Mouse (Mus musculus) CH12.LX (cell line): Measurements from ENCODE around the gene Ablim1. TPM values are rescaled to one million over a fixed set of nuclear protein-coding genes. Genes with fewer than 3 reads are reported as not detected.

Experiments
- DNase-seq: peaks from one replicate; pipeline ENCODE4 v3.0.0-alpha.2; 2013; ENCODE audit errors: extremely low read depth
- H3K27ac ChIP-seq: 2 replicates; pipeline ENCODE4 v1.5.1; 2012; ENCODE audit warnings: low read depth, mild to moderate bottlenecking, control low read depth, moderate library complexity; ENCODE audit not compliant: insufficient read depth
- H3K27me3 ChIP-seq: replicated peaks from 2 replicates; pipeline ENCODE3; 2012; ENCODE audit warnings: inconsistent platforms
- H3K36me3 ChIP-seq, 2 experiments: replicated peaks in 1 of 2; 2 replicates each; pipeline versions ENCODE3 to v1.6.1; 2012; ENCODE audit warnings: inconsistent platforms in 1 of 2, low read length in 1 of 2, mild to moderate bottlenecking in 1 of 2, mixed read lengths in 1 of 2, moderate library complexity in 1 of 2; ENCODE audit not compliant: control insufficient read depth in 1 of 2, insufficient read depth in 1 of 2
- H3K4me1 ChIP-seq, 2 experiments: 2 replicates each; pipeline ENCODE4 v1.6.1; 2012; ENCODE audit warnings: inconsistent platforms in 1 of 2, moderate library complexity in 1 of 2; ENCODE audit not compliant: insufficient read depth in 2 of 2, control insufficient read depth in 1 of 2
- H3K4me2 ChIP-seq: 2 replicates; pipeline ENCODE4 v1.6.1; 2012; ENCODE audit warnings: low read depth, mild to moderate bottlenecking, control low read depth; ENCODE audit not compliant: poor library complexity, insufficient read depth, severe bottlenecking
- H3K4me3 ChIP-seq, 3 experiments: fragments of 150-350 bp in 1 of 3; sonication (generic) in 1 of 3; replicated peaks in 1 of 3; 2 replicates each; pipeline versions ENCODE3 to v1.5.1; 2011 to 2012; ENCODE audit warnings: low read depth in 2 of 3, low read length in 2 of 3, mild to moderate bottlenecking in 2 of 3, moderate library complexity in 2 of 3, control low read depth in 1 of 3, improper control_type of control experiment in 1 of 3, inconsistent platforms in 1 of 3, mixed read lengths in 1 of 3; ENCODE audit not compliant: poor library complexity in 1 of 3
- H3K79me2 ChIP-seq: replicated peaks from 2 replicates; pipeline ENCODE4 v1.6.1; 2012; ENCODE audit warnings: mild to moderate bottlenecking, moderate library complexity; ENCODE audit not compliant: control insufficient read depth, poor library complexity, insufficient read depth, severe bottlenecking; ENCODE audit errors: extremely low read depth
- H3K9ac ChIP-seq: 2 replicates; pipeline ENCODE4 v1.6.1; 2012; ENCODE audit warnings: low read depth, mild to moderate bottlenecking, control low read depth, moderate library complexity; ENCODE audit not compliant: insufficient read depth
- H3K9me3 ChIP-seq: replicated peaks from 2 replicates; pipeline ENCODE3; 2012; ENCODE audit warnings: low read length, inconsistent platforms, mixed read lengths
- BHLHE40 ChIP-seq: IDR thresholded peaks from 2 replicates; pipeline ENCODE4 v1.6.1; 2011; ENCODE audit warnings: mild to moderate bottlenecking, low read depth, low read length, improper control_type of control experiment
- CHD1 ChIP-seq: IDR thresholded peaks from 2 replicates; pipeline ENCODE4 v1.6.1; 2012; ENCODE audit warnings: low read depth, low read length, improper control_type of control experiment, inconsistent platforms
- CHD2 ChIP-seq: IDR thresholded peaks from 2 replicates; pipeline ENCODE4 v1.6.1; 2011; ENCODE audit warnings: low read length, improper control_type of control experiment
- E2F4 ChIP-seq: IDR thresholded peaks from 2 replicates; pipeline ENCODE4 v1.6.1; 2011; ENCODE audit warnings: low read depth, low read length, improper control_type of control experiment; ENCODE audit not compliant: insufficient replicate concordance
- ELF1 ChIP-seq: IDR thresholded peaks from 2 replicates; pipeline ENCODE4 v1.6.1; 2014; ENCODE audit warnings: low read depth, mild to moderate bottlenecking, inconsistent platforms, low read length, improper control_type of control experiment
- HCFC1 ChIP-seq: IDR thresholded peaks from 2 replicates; pipeline ENCODE4 v1.6.1; 2012; ENCODE audit warnings: low read depth, mild to moderate bottlenecking, inconsistent platforms, low read length, improper control_type of control experiment
- JUN ChIP-seq: IDR thresholded peaks from 2 replicates; pipeline ENCODE4 v1.6.1; 2011; ENCODE audit warnings: low read depth, mild to moderate bottlenecking, low read length, improper control_type of control experiment, moderate library complexity; ENCODE audit not compliant: insufficient read depth
- KAT2A ChIP-seq: IDR thresholded peaks from 2 replicates; pipeline ENCODE4 v1.6.1; 2012; ENCODE audit warnings: low read length, improper control_type of control experiment, inconsistent platforms; ENCODE audit not compliant: insufficient replicate concordance
- MAFK ChIP-seq: IDR thresholded peaks from 2 replicates; pipeline ENCODE4 v1.6.1; 2011; ENCODE audit warnings: low read length, improper control_type of control experiment; ENCODE audit not compliant: insufficient replicate concordance
- MAX ChIP-seq: IDR thresholded peaks from 2 replicates; pipeline ENCODE4 v1.6.1; 2011; ENCODE audit warnings: low read length, improper control_type of control experiment
- MEF2A ChIP-seq: IDR thresholded peaks from 2 replicates; pipeline ENCODE4 v1.6.1; 2014; ENCODE audit warnings: low read depth, mild to moderate bottlenecking, inconsistent platforms, low read length, improper control_type of control experiment, borderline replicate concordance
- MYC ChIP-seq: IDR thresholded peaks from 2 replicates; pipeline ENCODE4 v1.6.1; 2011; ENCODE audit warnings: low read depth, mild to moderate bottlenecking, improper control_type of control experiment, low read length
- NELFE ChIP-seq: IDR thresholded peaks from 2 replicates; pipeline ENCODE4 v1.6.1; 2011; ENCODE audit warnings: low read depth, low read length, improper control_type of control experiment
- NRF1 ChIP-seq: IDR thresholded peaks from 2 replicates; pipeline ENCODE4 v1.6.1; 2014; ENCODE audit warnings: low read depth, mild to moderate bottlenecking, inconsistent platforms, low read length, improper control_type of control experiment, moderate library complexity
- PAX5 ChIP-seq: IDR thresholded peaks from 2 replicates; pipeline ENCODE4 v1.6.1; 2012; ENCODE audit warnings: low read length, inconsistent platforms, mixed read lengths
- POLR2A ChIP-seq: IDR thresholded peaks from 2 replicates; pipeline ENCODE4 v1.6.1; 2011; ENCODE audit warnings: low read depth, mild to moderate bottlenecking, improper control_type of control experiment, low read length
- POLR2AphosphoS2 ChIP-seq: IDR thresholded peaks from 2 replicates; pipeline ENCODE4 v1.6.1; 2011; ENCODE audit warnings: low read depth, low read length, improper control_type of control experiment
- RAD21 ChIP-seq: IDR thresholded peaks from 2 replicates; pipeline ENCODE4 v1.6.1; 2011; ENCODE audit warnings: low read depth, mild to moderate bottlenecking, low read length, improper control_type of control experiment, moderate library complexity
- SMC3 ChIP-seq: IDR thresholded peaks from 2 replicates; pipeline ENCODE4 v1.6.1; 2011; ENCODE audit warnings: low read depth, low read length, improper control_type of control experiment
- TCF12 ChIP-seq: IDR thresholded peaks from 2 replicates; pipeline ENCODE4 v1.6.1; 2014; ENCODE audit warnings: low read depth, mild to moderate bottlenecking, inconsistent platforms, low read length, improper control_type of control experiment
- USF2 ChIP-seq: conservative IDR thresholded peaks from 2 replicates; pipeline ENCODE4 v1.6.1; 2011; ENCODE audit warnings: low read depth, low read length, improper control_type of control experiment
- ZKSCAN1 ChIP-seq: IDR thresholded peaks from 2 replicates; pipeline ENCODE4 v1.6.1; 2012; ENCODE audit warnings: low read depth, inconsistent platforms, low read length, improper control_type of control experiment, borderline replicate concordance
- ZNF384 ChIP-seq: IDR thresholded peaks from 2 replicates; pipeline ENCODE4 v1.6.1; 2012; ENCODE audit warnings: low read depth, low read length, improper control_type of control experiment, inconsistent platforms
- dilution Hi-C: fragments of 300-500 bp; cut with MboI; formaldehyde crosslinking; loops from 2 replicates; pipeline ENCODE4 v1.14.3; 2020; ENCODE audit warnings: low sequenced_read_pairs; ENCODE audit not compliant: extremely low pct_unique_long_range_greater_than_20kb, extremely low pct_ligation_motif_present
- in situ Hi-C: fragments of 300-500 bp; cut with MboI; formaldehyde crosslinking; loops from 3 replicates; pipeline ENCODE4 v1.14.3; 2019; ENCODE audit warnings: low sequenced_read_pairs, low pct_ligation_motif_present, low pct_unique_long_range_greater_than_20kb, mixed read lengths
- polyA plus RNA-seq: library from polyadenylated mRNA; unstranded; fragments of >175 nt; gene quantifications from 2 replicates; pipeline ENCODE4 v1.2.1, GENCODE M21; 2012; ENCODE audit warnings: low read depth; ENCODE audit not compliant: insufficient read length
- total RNA-seq, 2 experiments: library from RNA; depleted of rRNA; stranded (reverse); fragments of 300-350 nt in 1 of 2; fragments of >200 nt in 1 of 2; gene quantifications; 2 replicates each; pipeline ENCODE4 v1.2.3; 2012 to 2014

The Ablim1 gene
- total and polyA plus RNA-seq, 3 experiments, result 0.85 to 2.4 (median 2.0) TPM

DNA sequence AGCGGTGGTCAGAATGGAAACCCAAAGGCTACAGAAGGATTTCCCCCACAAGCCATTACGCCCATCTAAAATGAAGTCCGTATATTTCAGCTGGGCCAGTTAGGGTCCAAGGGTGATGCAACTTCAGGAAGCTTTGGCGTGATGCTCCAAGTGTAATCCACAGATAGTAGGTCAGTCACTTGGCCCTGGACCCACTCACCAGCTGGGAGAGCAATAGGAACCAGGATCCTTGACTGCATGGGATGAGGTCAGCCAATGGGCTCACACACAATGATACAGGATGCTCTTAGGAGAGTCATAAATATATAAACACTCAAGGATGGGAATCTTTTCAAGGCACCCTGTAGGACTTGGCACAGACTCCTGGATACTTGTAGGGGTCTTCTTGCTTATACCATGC lies 309.7 kb downstream of the Ablim1 start:
- Histone ChIP-seq H3K36me3 (no peaks in the 10 kb centered on the region), H3K4me2 (no peak overlapping the region), H3K27me3 (peaks cover 1% of the 10 kb centered on the region), H3K9ac (no peak overlapping the region), H3K79me2 (no peaks in the 10 kb centered on the region), H3K4me1 (peaks cover 13 to 18% of the 10 kb centered on the region in 2 experiments), H3K9me3 (no peaks in the 10 kb centered on the region), H3K27ac (no peak overlapping the region), H3K4me3 (no peak overlapping the region)
- dilution Hi-C loops (no loop called here), in situ Hi-C loops (no loop called here)
- DNase-seq, result no peak
- TF ChIP-seq CHD1 (no peak), CHD2 (no peak), MYC (no peak), HCFC1 (no peak), NRF1 (no peak), MAFK (no peak), E2F4 (no peak), JUN (no peak), RAD21 (no peak), SMC3 (no peak), TCF12 (no peak), ELF1 (no peak), KAT2A (no peak), ZKSCAN1 (no peak), BHLHE40 (no peak)

DNA sequence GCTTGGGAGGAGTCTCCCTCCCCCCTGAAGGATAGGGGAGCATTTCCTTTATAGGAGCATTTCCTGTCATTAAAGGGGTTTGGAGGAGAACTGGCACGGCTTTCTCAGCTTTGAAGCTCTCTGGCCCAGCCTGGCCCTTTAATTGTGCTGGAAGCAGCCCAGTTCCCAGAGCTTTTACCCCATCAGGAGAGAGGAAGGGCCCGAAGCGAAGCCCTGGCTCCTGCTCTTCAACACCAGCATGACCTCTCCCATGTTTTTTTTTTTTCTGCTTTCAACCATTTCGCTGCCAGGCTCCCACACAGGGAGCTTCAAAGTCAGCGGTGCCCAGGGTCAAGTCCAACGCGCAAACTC lies 311.3 kb downstream of the Ablim1 start:
- H3K4me2 ChIP-seq, result no peak overlapping the region
- TF ChIP-seq POLR2AphosphoS2 (no peak), SMC3 (no peak), NELFE (no peak), ELF1 (no peak), ZNF384 (no peak), USF2 (no peak), PAX5 (no peak), CHD1 (no peak), MAX (no peak), MEF2A (no peak), BHLHE40 (no peak), POLR2A (no peak), MAFK (no peak)
- H3K27me3 ChIP-seq, result peaks cover 1% of the 10 kb centered on the region
- no peak overlapping the region for H3K9ac ChIP-seq
- in situ Hi-C loops, result no loop called here
- dilution Hi-C loops, result no loop called here
- no peaks in the 10 kb centered on the region for H3K9me3 ChIP-seq
- H3K27ac ChIP-seq, result no peak overlapping the region
- no peak for DNase-seq
- no peaks in the 10 kb centered on the region for H3K36me3 ChIP-seq
- no peak overlapping the region for H3K4me3 ChIP-seq
- peaks cover 4 to 9% of the 10 kb centered on the region in 2 experiments; a peak in 2 of 4 replicates for H3K4me1 ChIP-seq
- H3K79me2 ChIP-seq, result no peaks in the 10 kb centered on the region
